Mouse (Mus musculus) neural tube, embryonic 15.5 days (tissue): ENCODE measurements around the gene Nup214. TPM values are rescaled to one million over a fixed set of nuclear protein-coding genes. Genes with fewer than 3 reads are reported as not detected.

Experiments used
- ATAC-seq: fragments of 200-750 bp; cut with Nextera tagmentation; 2 replicates; pipeline ENCODE4 v1.8.0; 2017; ENCODE audit warnings: mild to moderate bottlenecking, moderate TSS enrichment, moderate library complexity; ENCODE audit not compliant: low FRiP score
- H3K27ac ChIP-seq: fragments of 300-500 bp; sonication (generic); replicated peaks from 2 replicates; pipeline ENCODE4 v1.5.1; 2015; ENCODE audit warnings: mild to moderate bottlenecking, inconsistent platforms
- H3K27me3 ChIP-seq: fragments of 300-500 bp; sonication (generic); replicated peaks from 2 replicates; pipeline ENCODE4 v1.6.1; 2015; ENCODE audit warnings: inconsistent platforms
- H3K36me3 ChIP-seq: fragments of 300-500 bp; sonication (generic); 2 replicates; pipeline ENCODE4 v1.6.1; 2015; ENCODE audit warnings: inconsistent platforms
- H3K4me1 ChIP-seq: fragments of 300-500 bp; sonication (generic); 2 replicates; pipeline ENCODE4 v1.6.1; 2015; ENCODE audit warnings: inconsistent platforms
- H3K4me2 ChIP-seq: fragments of 300-500 bp; sonication (generic); 2 replicates; pipeline ENCODE4 v1.6.1; 2015; ENCODE audit warnings: inconsistent platforms, mild to moderate bottlenecking, moderate library complexity
- H3K4me3 ChIP-seq: fragments of 300-500 bp; sonication (generic); replicated peaks from 2 replicates; pipeline ENCODE4 v1.5.1; 2015; ENCODE audit warnings: mild to moderate bottlenecking, inconsistent platforms
- H3K9ac ChIP-seq: fragments of 300-500 bp; sonication (generic); replicated peaks from 2 replicates; pipeline ENCODE4 v1.6.1; 2015; ENCODE audit warnings: mild to moderate bottlenecking, inconsistent platforms
- H3K9me3 ChIP-seq: fragments of 300-500 bp; sonication (generic); replicated peaks from 2 replicates; pipeline ENCODE4 v1.6.1; 2016; ENCODE audit warnings: inconsistent platforms
- WGBS: fragments of 180-500 bp; shearing (Covaris S2); methylation state at CpG from one replicate; pipeline ENCODE4 v1.1.7; 2015; ENCODE audit warnings: mixed read lengths; 5-methylcytosine and 5-hydroxymethylcytosine counted together
- polyA plus RNA-seq: library from polyadenylated mRNA; unstranded; fragments of >200 nt; fragmentation: Nextera tagmentation; extraction: Ambion mirVana; gene quantifications from 2 replicates; pipeline ENCODE4 v1.2.1, GENCODE M21; 2015

The Nup214 gene
- 62.0 and 66.0 TPM in 2 replicates for polyA plus RNA-seq

- Histone ChIP-seq H3K27ac (peak within 1 kb of the TSS; percentile 78), H3K4me1 (peaks cover 16% of the 10 kb centered on the region), H3K4me2 (peak within 1 kb of the TSS; percentile 82), H3K4me3 (peak within 1 kb of the TSS; percentile 80), H3K9ac (peak within 1 kb of the TSS; percentile 87), H3K27me3 (no peaks in the 10 kb centered on the region), H3K9me3 (no peaks in the 10 kb centered on the region), H3K36me3 (peaks cover 31% of the 10 kb centered on the region)
- peak; percentile 100 for ATAC-seq
- WGBS = under 1% methylated on average over 60 of the region's 60 CpGs
Measured at GRCm38 (mm10) chr2:31974141-31974808, at the start of gene Nup214. Gene Nup214, plus strand, starts transcription at chr2:31974436.

GRCm38 (mm10) chr2:31924811-31925210 is 49.4 kb upstream of the Nup214 start:
- no peaks in the 10 kb centered on the region for H3K4me1 ChIP-seq
- no peak for ATAC-seq
- 31% methylated on average over 9 of the region's 9 CpGs for WGBS
- H3K9ac ChIP-seq = no peak overlapping the region
- no peak overlapping the region for H3K4me2 ChIP-seq
- no peaks in the 10 kb centered on the region; the same call in 1 of the 2 replicates for H3K27me3 ChIP-seq
- H3K9me3 ChIP-seq = no peaks in the 10 kb centered on the region
- no peak overlapping the region for H3K4me3 ChIP-seq
- no peaks in the 10 kb centered on the region for H3K36me3 ChIP-seq
- no peak overlapping the region for H3K27ac ChIP-seq

- H3K27ac ChIP-seq = no peak overlapping the region
- H3K4me2 ChIP-seq = no peak overlapping the region
- no peak overlapping the region for H3K4me3 ChIP-seq
- H3K9me3 ChIP-seq = no peaks in the 10 kb centered on the region
- H3K4me1 ChIP-seq = no peaks in the 10 kb centered on the region
- no peaks in the 10 kb centered on the region; the same call in 1 of the 2 replicates for H3K27me3 ChIP-seq
- WGBS = 56% methylated on average over 4 of the region's 4 CpGs
- no peaks in the 10 kb centered on the region for H3K36me3 ChIP-seq
- no peak overlapping the region for H3K9ac ChIP-seq
- ATAC-seq = no peak
Measured at GRCm38 (mm10) chr2:31925936-31926335, 48.3 kb upstream of the Nup214 start.

DNA sequence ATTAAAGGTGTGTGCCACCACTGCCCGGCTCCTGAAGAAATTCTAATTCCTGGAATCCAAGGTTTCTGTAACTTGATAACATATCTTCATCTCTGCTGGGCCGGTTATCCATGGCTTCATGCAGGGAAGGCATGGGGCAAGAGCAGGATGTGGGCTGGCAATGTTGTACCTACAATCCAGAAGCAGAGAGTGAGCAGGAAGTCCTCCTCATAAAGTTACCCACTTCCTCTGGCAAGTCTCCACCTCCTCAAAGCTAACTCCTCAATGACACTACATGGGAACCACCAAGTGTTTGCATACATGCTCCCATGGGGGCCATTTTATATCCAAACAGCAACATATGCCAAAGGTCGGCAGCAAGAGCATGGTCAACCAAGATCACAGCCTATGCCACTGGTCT is 44.6 kb upstream of the Nup214 start:
- H3K4me1 ChIP-seq = no peaks in the 10 kb centered on the region
- ATAC-seq = no peak
- no peak overlapping the region for H3K4me2 ChIP-seq
- no peak overlapping the region for H3K27ac ChIP-seq
- no peaks in the 10 kb centered on the region for H3K36me3 ChIP-seq
- no peak overlapping the region for H3K9ac ChIP-seq
- no peaks in the 10 kb centered on the region for H3K27me3 ChIP-seq
- no peaks in the 10 kb centered on the region for H3K9me3 ChIP-seq
- H3K4me3 ChIP-seq = no peak overlapping the region
- WGBS = 93% methylated on average over 3 of the region's 3 CpGs

- no peak overlapping the region for H3K27ac ChIP-seq
- H3K9ac ChIP-seq = no peak overlapping the region
- no peaks in the 10 kb centered on the region for H3K27me3 ChIP-seq
- H3K9me3 ChIP-seq = no peaks in the 10 kb centered on the region
- H3K36me3 ChIP-seq = no peaks in the 10 kb centered on the region
- 13% methylated on average over 4 of the region's 4 CpGs for WGBS
- H3K4me1 ChIP-seq = no peaks in the 10 kb centered on the region
- H3K4me2 ChIP-seq = no peak overlapping the region
- no peak overlapping the region for H3K4me3 ChIP-seq
- no peak for ATAC-seq
Measured at GRCm38 (mm10) chr2:31934551-31934950, 39.7 kb upstream of the Nup214 start.

- Histone ChIP-seq H3K4me1 (no peaks in the 10 kb centered on the region), H3K36me3 (no peaks in the 10 kb centered on the region), H3K9ac (no peak overlapping the region), H3K4me2 (no peak overlapping the region), H3K9me3 (no peaks in the 10 kb centered on the region), H3K27ac (no peak overlapping the region), H3K27me3 (no peaks in the 10 kb centered on the region), H3K4me3 (no peak overlapping the region)
- no peak for ATAC-seq
- WGBS = 15% methylated on average over 4 of the region's 4 CpGs
Measured at GRCm38 (mm10) chr2:31935054-31935453, 39.2 kb upstream of the Nup214 start.

- Histone ChIP-seq H3K4me3 (no peak overlapping the region), H3K4me1 (no peaks in the 10 kb centered on the region), H3K9ac (no peak overlapping the region), H3K36me3 (no peaks in the 10 kb centered on the region), H3K27me3 (no peaks in the 10 kb centered on the region), H3K4me2 (no peak overlapping the region), H3K9me3 (no peaks in the 10 kb centered on the region), H3K27ac (no peak overlapping the region)
- WGBS = 91% methylated on average over 1 of the region's 1 CpGs
- no peak for ATAC-seq
Measured at GRCm38 (mm10) chr2:31938298-31938697, 35.9 kb upstream of the Nup214 start.

- Histone ChIP-seq H3K4me2 (no peak overlapping the region), H3K4me3 (no peak overlapping the region), H3K27ac (no peak overlapping the region), H3K27me3 (0 out of 2 replicates have a peak, but pooled peaks cover 2% of the 10 kb centered on the region), H3K9ac (no peak overlapping the region), H3K4me1 (no peaks in the 10 kb centered on the region), H3K9me3 (no peaks in the 10 kb centered on the region), H3K36me3 (no peaks in the 10 kb centered on the region)
- WGBS = 73% methylated on average over 4 of the region's 4 CpGs
- no peak for ATAC-seq
Measured at GRCm38 (mm10) chr2:31943011-31943410, 31.2 kb upstream of the Nup214 start.

GRCm38 (mm10) chr2:31945580-31945979 is 28.7 kb upstream of the Nup214 start:
- Histone ChIP-seq H3K36me3 (no peaks in the 10 kb centered on the region), H3K27ac (no peak overlapping the region), H3K4me1 (peaks cover 11% of the 10 kb centered on the region), H3K4me3 (no peak overlapping the region), H3K9ac (no peak overlapping the region), H3K9me3 (no peaks in the 10 kb centered on the region), H3K27me3 (peaks cover 11% of the 10 kb centered on the region), H3K4me2 (no peak overlapping the region)
- 76% methylated on average over 2 of the region's 2 CpGs for WGBS
- ATAC-seq = no peak

- H3K27ac ChIP-seq = no peak overlapping the region
- no peak overlapping the region for H3K4me3 ChIP-seq
- 80% methylated on average over 6 of the region's 6 CpGs for WGBS
- H3K9ac ChIP-seq = no peak overlapping the region
- H3K27me3 ChIP-seq = peaks cover 14% of the 10 kb centered on the region
- no peak overlapping the region for H3K4me2 ChIP-seq
- peaks cover 25% of the 10 kb centered on the region for H3K4me1 ChIP-seq
- ATAC-seq = no peak
- H3K9me3 ChIP-seq = no peaks in the 10 kb centered on the region
- H3K36me3 ChIP-seq = no peaks in the 10 kb centered on the region
Measured at GRCm38 (mm10) chr2:31948392-31948791, 25.8 kb upstream of the Nup214 start.

- no peak overlapping the region for H3K4me3 ChIP-seq
- peaks cover 25% of the 10 kb centered on the region for H3K4me1 ChIP-seq
- no peak for ATAC-seq
- H3K36me3 ChIP-seq = no peaks in the 10 kb centered on the region
- WGBS = 77% methylated on average over 6 of the region's 6 CpGs
- H3K9me3 ChIP-seq = no peaks in the 10 kb centered on the region
- no peak overlapping the region for H3K9ac ChIP-seq
- H3K4me2 ChIP-seq = no peak overlapping the region
- no peak overlapping the region for H3K27ac ChIP-seq
- peaks cover 14% of the 10 kb centered on the region for H3K27me3 ChIP-seq
Measured at GRCm38 (mm10) chr2:31948801-31949200, 25.4 kb upstream of the Nup214 start.

- under 1% methylated on average over 65 of the region's 66 CpGs for WGBS
- peak within 1 kb of the TSS; percentile 63 for H3K9ac ChIP-seq
- H3K4me3 ChIP-seq = peak within 1 kb of the TSS; percentile 63
- H3K9me3 ChIP-seq = no peaks in the 10 kb centered on the region
- H3K4me1 ChIP-seq = peaks cover 25% of the 10 kb centered on the region
- peak; percentile 62 for ATAC-seq
- peak within 1 kb of the TSS; percentile 98 for H3K4me2 ChIP-seq
- H3K27ac ChIP-seq = no peak within 1 kb of the TSS; the same call in 1 of the 2 replicates
- H3K27me3 ChIP-seq = peaks cover 14% of the 10 kb centered on the region
- no peaks in the 10 kb centered on the region for H3K36me3 ChIP-seq
Measured at GRCm38 (mm10) chr2:31950058-31950871, 24.0 kb upstream of the Nup214 start, which contains the start of gene Aif1l. Gene Aif1l, plus strand, starts transcription at chr2:31950139.
